Mouse (Mus musculus) kidney, postnatal 10 days (tissue): Measurements from ENCODE around the gene Olfr1465.

Experiments used
- DNase-seq: peaks from one replicate; pipeline ENCODE4 v3.0.0; 2021; ENCODE audit warnings: mixed read lengths

Olfr1465 gene

DNA sequence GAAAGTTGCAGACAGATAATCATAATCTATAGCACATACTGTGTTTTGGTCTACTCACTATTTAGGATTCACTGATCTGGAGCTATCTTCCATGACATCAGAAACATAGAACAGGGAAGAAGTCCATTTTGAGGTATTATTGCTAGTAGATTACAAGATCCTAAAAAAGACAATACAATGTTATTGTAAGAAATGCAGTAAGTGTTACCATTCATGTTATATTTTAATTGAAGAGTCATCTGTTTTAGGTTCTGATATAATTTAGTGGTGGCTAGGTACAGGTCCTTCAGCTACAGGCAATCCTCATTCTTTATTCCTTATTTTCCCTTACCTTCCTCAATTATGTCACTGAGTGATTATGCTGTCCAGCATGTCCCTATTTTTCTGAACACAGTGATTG is at the start of gene Olfr1465:
Gene Olfr1465, minus strand, starts transcription at position 101 of the 400 bp plus-strand sequence.
- DNase-seq = no peak

DNA sequence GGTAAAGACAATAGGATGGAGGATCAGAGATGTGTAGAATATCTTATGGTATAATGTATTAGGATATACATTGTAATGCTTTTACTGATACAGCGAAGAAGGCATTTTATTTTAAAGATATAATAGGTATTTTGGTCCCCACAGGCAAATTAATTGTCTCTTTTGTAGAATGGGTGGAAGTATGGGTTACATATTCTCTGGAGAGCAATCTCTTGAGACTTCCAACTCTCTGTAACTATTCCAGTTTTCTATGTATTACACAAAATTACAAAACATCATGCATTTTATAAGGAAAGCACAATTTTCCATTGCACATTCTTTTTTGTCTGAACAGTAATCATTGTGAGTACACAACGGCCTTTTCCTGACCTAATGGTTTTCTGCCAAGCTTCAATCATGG is 46.6 kb upstream of the Olfr1465 start, which contains the start of gene Olfr1467:
Gene Olfr1467, plus strand, starts transcription at position 301 of the 400 bp plus-strand sequence.
- DNase-seq = no peak

DNA sequence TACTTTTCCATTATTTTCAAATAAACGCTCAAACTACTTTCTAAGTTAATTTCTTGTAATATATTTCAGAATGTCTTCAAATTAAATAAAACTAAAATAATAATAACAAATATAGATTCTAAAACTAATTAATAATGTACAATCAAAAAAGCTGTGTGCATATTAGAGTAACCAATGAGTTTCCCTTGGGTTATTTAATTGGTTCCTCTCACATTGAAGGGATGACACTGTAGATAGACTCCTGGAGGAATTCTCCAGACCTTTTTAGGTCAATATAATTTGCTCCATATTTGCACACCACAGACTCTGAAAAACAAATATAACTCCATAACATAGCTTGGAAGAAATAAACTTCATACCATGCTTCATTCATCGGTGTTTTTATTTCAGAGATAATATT is 23.2 kb upstream of the Olfr1465 start, which contains the start of gene Olfr1466:
Gene Olfr1466, plus strand, starts transcription at position 301 of the 400 bp plus-strand sequence.
- no peak for DNase-seq
